Mouse (Mus musculus) common myeloid progenitor, adult 5-6 weeks (primary cell): ENCODE results near the gene Pcp2. TPM values are rescaled to one million over a fixed set of nuclear protein-coding genes. Genes with fewer than 3 reads are reported as not detected.

Source experiments
- ATAC-seq: replicated peaks from 2 replicates; pipeline ENCODE4 v1.8.0; 2016; ENCODE audit warnings: low read depth, mild to moderate bottlenecking, moderate TSS enrichment, inconsistent platforms; ENCODE audit not compliant: poor library complexity, severe bottlenecking
- total RNA-seq: library from RNA; stranded (forward); fragments of 200-1000, 187-1606 nt; gene quantifications from 2 replicates; pipeline ENCODE4 v1.2.3, GENCODE M21; 2017

Pcp2 gene
- not detected in 2 replicates for total RNA-seq

DNA sequence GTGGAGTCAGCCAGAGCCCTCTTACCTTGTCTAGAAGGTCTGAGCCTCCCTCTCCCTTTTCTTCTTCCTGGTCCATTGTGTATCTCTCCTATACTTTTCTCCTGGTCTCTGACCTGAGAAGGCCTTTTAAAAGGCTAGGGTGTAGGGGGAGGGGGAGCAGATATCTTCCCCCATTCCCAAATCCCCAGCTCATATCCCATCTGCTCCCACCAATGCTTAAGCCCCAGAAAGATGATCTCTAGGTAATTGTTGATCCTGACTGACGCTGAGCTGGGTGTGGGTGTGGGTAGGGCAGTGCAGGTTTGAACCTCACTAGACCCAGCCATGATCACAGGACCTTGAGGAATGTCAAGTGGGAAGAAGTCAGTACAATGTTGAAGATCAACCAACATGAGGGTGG, at the start of gene Pcp2:
TSS of gene Pcp2 (minus strand) at position 101 of the 400 bp plus-strand sequence.
- no peak for ATAC-seq

- ATAC-seq = no peak
Measured at GRCm38 (mm10) chr8:3674671-3675070, 49.3 kb upstream of the Pcp2 start.

DNA sequence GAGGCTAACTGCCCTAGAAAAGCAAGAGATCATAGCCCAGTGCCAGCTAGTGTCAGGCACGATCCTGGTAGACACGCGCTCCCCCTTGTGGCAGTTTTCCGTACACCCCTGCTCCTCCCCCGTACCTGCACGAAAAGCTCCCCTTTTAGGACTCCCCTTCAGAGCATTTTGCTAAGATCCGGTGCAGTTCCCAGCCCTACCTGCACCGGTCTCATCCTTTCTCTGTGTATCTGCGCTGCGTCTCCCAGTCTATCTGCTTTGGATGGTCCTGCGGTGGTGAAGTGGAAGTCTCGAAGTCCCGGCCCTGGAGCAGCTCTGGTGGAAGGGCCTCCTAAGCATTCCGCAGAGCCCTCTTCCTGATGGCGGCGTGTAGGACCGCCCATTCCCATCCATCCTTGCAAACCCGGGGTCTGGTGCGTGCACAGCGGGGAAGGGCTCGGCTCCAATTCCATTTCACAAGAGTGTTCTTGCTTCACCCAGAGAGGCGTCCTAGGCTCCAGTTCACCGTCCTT, 46.7 kb upstream of the Pcp2 start, which contains the start of gene Fcor:
TSS of gene Fcor (minus strand) at position 383 of the 512 bp plus-strand sequence.
- peak; percentile 70 for ATAC-seq

DNA sequence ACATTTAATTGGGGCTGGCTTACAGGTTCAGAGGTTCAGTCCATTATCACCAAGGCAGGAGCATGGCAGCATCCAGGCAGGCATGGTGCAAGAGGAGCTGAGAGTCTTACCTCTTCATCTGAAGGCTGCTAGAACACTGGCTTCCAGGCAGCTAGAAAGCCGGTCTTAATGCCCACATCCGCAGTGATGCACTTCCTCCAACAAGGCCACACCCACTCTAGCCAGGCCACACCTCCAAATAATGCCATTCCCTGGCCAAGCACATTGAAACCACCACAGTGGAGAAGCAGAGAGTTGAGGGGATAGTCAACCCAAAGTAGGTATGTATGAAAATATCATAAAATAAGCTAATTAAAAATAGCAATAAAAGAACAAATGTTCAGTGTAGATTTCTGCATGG, 45.0 kb upstream of the Pcp2 start:
- peak; percentile 50 for ATAC-seq

GRCm38 (mm10) chr8:3665507-3665906, 40.2 kb upstream of the Pcp2 start, which contains the start of gene Mcemp1:
Gene Mcemp1 (plus strand): TSS chr8:3665754.
- ATAC-seq = no peak

GRCm38 (mm10) chr8:3664405-3664804, 39.1 kb upstream of the Pcp2 start:
- peak; percentile 90 for ATAC-seq

- peak; percentile 71 for ATAC-seq
Measured at GRCm38 (mm10) chr8:3660889-3661288, 35.5 kb upstream of the Pcp2 start.

GRCm38 (mm10) chr8:3656725-3657381, 31.5 kb upstream of the Pcp2 start:
- no peak for ATAC-seq

- no peak for ATAC-seq
Measured at GRCm38 (mm10) chr8:3655526-3655925, 30.2 kb upstream of the Pcp2 start, which contains the start of gene Retn. Gene Retn (plus strand): TSS chr8:3655770.

DNA sequence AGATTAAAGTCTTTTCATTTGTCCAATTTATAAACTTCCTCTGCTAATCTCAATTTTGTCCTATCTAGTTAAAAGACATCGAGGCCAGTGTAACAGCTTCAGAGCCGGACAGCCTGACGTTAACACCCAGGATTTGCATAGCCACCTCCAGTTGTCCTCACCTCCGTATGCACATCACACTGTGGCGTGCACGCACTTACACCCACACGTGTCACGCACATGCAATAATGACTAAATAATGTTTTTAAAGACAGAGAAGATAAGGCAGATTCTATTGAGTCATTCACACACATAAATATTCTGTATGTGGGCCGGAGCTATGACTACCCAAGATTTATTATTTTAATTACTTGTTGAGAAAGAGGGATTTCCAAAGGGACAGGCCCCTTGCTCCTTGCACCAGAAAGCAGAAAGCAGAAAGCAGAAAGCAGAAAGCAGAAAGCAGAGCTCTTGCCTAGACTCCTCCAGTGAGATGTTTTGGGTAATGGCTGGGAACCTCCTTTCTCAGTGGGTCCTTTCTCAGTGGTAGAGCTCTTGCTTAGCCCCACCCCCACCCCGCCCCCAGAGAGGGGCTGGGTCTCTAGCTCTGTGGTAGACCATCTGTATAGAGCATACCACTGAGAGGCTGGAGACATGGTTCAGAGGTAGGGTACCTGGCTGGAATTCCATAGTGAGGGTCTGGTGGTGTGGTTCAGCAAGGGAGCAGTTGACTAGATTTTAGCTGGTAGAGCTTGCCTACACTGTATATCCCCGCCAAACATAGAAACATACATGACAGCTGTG, 29.6 kb upstream of the Pcp2 start:
- ATAC-seq = no peak

DNA sequence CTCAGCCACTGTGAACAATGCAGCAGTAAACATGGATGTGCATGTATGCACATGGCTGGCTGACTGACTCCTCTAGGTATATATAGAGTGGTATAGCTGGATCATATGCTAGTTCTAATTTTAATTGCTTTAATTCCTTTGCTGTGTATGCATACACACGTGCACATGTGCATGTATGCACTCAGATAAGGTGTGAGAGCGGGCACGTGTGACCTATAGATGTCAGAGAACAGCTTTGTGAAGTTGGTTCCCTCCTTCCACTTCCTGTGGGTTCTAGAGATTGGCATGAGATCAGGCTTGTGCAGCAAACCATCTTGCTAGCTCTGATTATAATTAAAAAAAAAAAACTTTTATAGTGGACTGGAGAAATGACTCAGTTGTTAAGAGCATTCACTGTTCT, 27.5 kb upstream of the Pcp2 start:
- ATAC-seq = no peak

DNA sequence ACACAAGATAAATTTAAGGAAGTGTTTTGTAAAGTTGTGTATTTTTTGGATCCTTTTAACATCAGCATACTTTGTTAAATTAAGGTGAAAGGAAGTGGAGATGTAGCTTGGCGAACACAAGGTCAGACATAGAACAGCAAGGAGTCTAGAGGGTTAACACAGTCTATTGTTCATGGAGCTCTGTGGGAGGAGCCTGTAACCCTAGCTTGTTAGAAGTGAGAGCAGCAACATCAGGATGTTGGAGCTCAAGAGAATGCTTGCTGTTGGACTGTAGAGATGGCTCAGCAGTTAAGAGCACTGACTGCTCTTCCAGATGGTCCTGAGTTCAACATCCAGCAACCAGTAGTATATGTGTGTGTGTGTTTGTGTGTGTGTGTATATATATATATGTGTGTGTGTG, 23.6 kb upstream of the Pcp2 start:
- ATAC-seq = peak; percentile 34

DNA sequence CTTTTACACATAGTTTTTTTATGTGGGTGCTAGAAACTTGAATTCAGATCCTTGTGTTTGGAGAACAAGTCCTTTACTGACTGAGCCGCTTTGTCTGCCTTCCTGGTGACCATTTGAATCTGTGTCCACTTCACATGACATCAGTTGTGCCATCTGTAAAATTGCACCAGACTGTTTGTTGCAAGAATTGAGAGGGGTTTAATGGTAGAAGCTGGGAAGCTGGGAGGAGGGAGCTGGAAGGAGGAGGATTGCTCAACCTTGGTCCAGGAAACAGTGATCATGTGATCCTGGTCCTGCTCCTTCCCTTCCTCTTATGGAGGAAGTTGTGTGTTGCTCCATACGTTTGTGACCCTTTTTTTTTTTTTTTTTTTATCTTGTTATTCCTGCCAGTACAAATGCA, 22.9 kb upstream of the Pcp2 start:
- peak; percentile 40 for ATAC-seq

DNA sequence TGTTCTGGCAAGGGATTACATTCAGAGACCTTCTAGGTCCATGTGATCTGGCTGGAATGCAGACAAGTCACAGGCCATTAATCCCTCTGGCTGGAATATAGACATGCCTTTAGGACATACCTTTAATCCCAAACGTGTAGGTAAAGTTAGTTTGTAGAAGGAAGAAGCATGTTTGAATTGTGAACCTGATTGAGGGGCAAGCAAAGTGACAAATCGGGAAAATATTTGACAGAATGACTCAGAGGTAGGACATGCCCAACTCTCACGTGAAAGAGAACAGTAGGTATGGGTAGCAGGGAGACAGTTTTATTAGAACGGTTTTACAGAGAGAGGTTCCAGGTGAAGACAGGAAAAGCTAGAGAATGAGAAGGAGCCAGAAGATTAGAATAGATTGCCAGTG, 22.2 kb upstream of the Pcp2 start:
- ATAC-seq = no peak

GRCm38 (mm10) chr8:3646824-3647531, 21.6 kb upstream of the Pcp2 start:
- ATAC-seq = no peak

DNA sequence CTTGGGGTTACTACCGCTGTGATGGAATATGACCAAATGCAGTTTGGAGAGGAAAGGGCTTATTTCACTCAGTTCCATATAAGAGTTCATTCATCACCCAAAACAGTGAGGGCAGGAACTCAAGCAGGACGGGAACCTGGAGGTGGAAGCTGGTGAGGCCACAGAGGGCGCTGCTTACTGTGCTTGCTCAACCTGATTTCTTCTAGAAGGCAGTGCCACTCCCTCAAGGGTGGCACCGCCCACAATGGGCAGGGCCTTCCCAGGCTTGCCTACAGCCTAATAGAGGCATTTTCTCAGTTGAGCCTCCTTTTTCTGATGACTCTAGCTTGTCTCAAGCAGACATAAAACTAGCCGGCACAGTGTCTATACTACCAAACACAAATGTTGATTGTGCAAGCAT, 20.5 kb upstream of the Pcp2 start:
- peak; percentile 95 for ATAC-seq

- ATAC-seq = peak; percentile 49
Measured at GRCm38 (mm10) chr8:3631478-3631875, 6.1 kb upstream of the Pcp2 start.

DNA sequence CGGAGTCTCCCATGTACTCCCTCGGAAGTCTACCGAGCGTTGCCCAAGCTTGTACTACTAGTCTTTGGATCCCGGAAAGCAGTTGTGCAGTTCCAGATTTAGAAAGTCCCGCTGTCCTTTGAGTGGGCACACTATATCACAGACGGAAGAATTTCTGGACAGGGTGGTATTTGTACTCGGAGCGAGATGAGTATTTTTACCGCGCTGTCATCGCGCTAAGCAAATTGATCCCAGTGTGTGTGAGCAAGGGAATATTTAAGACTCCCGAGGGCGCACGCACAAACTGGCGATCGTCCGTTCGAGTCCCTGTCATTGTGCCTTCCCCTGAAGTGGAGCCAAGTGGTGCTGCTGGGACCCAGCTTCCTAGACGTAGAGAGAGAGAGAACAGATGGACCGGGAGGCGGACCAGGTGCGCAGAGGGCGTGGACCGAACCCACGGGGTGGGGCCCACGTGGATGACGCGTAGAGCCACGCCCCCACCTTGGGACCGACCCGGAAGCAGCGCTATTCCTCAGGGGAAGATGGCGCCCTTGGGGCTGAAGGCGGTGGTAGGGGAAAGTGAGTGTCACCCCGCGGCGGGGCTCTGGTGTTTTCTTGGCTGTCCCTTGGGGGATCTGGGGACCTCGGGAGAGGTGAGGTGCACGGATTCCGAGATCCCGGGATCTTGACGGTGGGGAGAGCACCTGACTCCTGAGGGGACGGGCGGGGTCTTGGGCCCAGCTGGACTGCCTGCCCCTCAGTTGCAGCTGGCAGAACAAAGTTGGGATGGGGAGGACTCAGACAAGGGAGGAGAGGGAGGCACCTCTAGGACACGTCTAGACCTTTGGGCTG, 5.5 kb upstream of the Pcp2 start, which contains the start of gene Stxbp2:
TSS of gene Stxbp2 (plus strand) at position 309 of the 831 bp plus-strand sequence.
- peak; percentile 92 for ATAC-seq

DNA sequence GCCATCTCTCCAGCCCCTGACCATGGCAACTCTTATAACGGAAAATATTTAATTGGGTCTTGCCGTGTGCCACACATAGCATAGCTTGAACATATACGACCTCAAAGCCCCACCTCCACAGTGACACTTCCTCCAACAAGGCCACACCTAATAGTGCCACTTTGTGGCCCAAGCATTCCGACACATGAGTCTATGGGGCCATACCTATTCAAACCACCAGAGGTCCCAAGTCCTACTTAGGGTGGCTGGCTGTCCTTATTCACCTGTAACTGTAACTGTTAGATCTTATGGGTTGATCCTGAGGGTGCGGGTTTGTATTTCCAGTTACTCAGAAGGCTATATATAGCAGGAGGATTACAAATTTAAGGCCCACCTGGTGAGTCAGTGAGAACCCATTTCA, 2.7 kb upstream of the Pcp2 start:
- peak; percentile 37 for ATAC-seq

DNA sequence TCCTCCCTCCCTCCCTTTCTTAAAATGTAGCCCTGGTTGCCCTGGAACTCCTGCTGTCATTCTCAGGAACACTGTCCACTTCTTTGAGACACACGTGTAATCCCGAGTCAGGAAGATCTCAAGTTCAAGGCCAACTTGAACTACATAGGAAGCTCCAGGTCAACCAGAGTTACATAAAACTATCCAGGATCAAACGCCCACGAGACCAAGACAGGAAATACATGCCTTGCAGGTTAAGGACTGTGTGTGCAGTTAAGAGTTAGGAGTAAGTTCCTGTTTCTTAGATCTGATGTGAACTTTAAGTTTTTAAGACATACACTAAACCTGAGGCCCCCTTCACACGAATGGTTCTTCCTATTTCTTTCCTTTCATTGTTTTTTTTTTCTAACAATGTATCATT, 1.6 kb upstream of the Pcp2 start:
- ATAC-seq = 0 out of 2 replicates have a peak, but pooled peaks have one; percentile 13
